Mouse (Mus musculus) E14TG2a.4 (cell line): Measurements from ENCODE around the gene Lin7c.
A peak's percentile ranks its signal among the peaks of the same experiment; 100 is the strongest.

ENCODE experiments used
- H3K27me3 ChIP-seq: 2 replicates; pipeline ENCODE4 v1.6.1; 2014; ENCODE audit warnings: low read length, control low read depth; ENCODE audit not compliant: insufficient read depth
- H3K36me3 ChIP-seq: 2 replicates; pipeline ENCODE4 v1.6.1; 2014; ENCODE audit warnings: low read length, control low read depth; ENCODE audit not compliant: insufficient read depth
- H3K4me1 ChIP-seq: replicated peaks from 2 replicates; pipeline ENCODE4 v1.6.1; 2014; ENCODE audit warnings: low read depth, low read length, control low read depth
- H3K4me3 ChIP-seq: replicated peaks from 2 replicates; pipeline ENCODE4 v1.5.1; 2014; ENCODE audit warnings: mild to moderate bottlenecking, low read length
- H3K9me3 ChIP-seq: 2 replicates; pipeline ENCODE4 v1.6.1; 2014; ENCODE audit warnings: low read length, control low read depth
- CTCF ChIP-seq: conservative IDR thresholded peaks from 2 replicates; pipeline ENCODE4 v1.5.1; 2014; ENCODE audit warnings: low read length
- NANOG ChIP-seq: IDR thresholded peaks from 2 replicates; pipeline ENCODE4 v1.6.1; 2014; ENCODE audit warnings: borderline replicate concordance, low read length, mixed read lengths
- POU5F1 ChIP-seq: IDR thresholded peaks from 2 replicates; pipeline ENCODE4 v1.6.1; 2014; ENCODE audit warnings: low read length, borderline replicate concordance

The Lin7c gene

DNA sequence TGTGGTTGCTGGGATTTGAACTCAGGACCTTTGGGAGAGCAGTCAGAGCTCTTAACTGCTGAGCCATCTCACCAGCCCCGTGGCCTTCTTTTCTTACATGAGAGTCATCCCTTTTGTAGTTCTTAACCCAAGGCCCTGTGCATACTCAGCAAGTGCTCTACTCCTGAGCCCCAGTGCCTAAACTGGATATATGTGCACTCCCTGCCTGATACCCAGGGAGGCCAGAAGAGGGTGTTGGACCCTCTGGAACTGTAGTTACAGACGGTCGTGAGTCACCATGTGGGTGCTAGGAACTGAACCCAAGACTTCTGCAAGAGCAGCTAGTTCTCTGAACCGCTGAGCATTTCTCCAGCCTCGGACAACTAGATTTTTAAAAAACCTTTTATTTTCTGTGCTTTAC is 39.7 kb downstream of the Lin7c start:
- H3K27me3 ChIP-seq, result no peaks in the 10 kb centered on the region
- peaks cover 86% of the 10 kb centered on the region for H3K4me1 ChIP-seq
- no peaks in the 10 kb centered on the region for H3K9me3 ChIP-seq
- no peak for TF ChIP-seq CTCF
- TF ChIP-seq POU5F1, result no peak
- TF ChIP-seq NANOG, result no peak
- H3K36me3 ChIP-seq, result peaks cover 59% of the 10 kb centered on the region
- no peak overlapping the region for H3K4me3 ChIP-seq

DNA sequence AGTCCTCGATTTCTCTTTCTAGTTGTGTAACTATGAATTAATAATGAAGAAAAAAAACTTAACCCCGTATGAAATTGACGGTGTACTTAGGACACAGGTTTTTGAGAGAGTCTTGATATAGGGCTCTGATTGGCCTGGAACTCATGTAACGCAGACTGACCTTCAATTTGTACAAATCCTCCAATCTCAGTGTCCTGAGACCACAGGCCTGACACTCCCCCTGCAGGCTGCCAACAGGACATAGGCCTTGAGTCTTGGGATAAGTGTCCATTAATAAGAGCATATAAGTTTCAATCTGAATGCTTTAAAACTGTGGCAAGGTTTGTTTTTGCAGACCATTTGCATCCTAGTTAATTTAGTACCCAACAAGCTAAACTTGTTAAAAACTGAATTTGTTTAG is 40.1 kb downstream of the Lin7c start:
- H3K4me3 ChIP-seq, result no peak overlapping the region
- H3K36me3 ChIP-seq, result peaks cover 57% of the 10 kb centered on the region
- TF ChIP-seq CTCF, result no peak; the same call in 1 of the 2 replicates
- TF ChIP-seq NANOG, result no peak
- no peak for TF ChIP-seq POU5F1

DNA sequence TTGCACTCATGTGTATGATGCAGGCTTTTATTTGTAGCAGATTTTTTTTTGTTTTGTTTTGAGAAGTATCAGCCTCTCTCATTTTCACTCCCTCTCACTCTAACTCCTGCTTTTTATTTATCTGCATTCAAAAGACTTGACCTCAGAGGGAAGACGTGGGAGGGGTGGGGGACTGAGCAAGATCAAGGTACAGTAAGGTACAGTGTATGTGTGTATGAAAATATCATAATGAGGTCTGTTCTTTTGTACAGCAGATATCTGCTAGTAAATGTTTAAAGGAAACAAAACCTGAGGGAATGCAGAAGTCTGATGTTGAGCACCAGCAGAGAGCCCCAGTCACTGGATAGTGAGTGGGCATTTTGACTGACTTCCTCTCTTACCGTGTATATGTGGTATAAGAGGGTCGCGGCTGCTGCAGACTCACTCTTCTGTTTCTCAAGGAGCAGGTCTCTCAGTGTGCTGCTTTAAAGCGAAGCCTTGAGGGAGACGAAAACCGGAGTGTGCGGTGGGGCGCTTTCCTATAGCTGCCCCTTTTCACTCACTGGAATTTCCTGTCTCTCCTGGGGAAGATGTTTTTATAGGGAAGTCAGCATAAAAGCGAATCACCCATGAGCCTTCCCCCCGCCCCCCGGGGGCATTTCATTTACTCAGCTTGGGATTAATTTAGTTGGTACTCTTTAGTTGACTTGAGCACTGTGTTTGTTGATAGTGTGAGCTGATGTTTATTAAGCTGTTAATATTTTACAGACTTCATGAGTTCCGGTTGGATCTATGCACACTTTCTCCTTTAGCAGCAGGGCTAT is 41.5 kb downstream of the Lin7c start:
- no peaks in the 10 kb centered on the region for H3K9me3 ChIP-seq
- peaks cover 88% of the 10 kb centered on the region for H3K4me1 ChIP-seq
- no peak overlapping the region for H3K4me3 ChIP-seq
- TF ChIP-seq CTCF (no peak), NANOG (no peak), POU5F1 (no peak)
- H3K27me3 ChIP-seq, result no peaks in the 10 kb centered on the region
- H3K36me3 ChIP-seq, result peaks cover 49% of the 10 kb centered on the region

More for the DNA sequence above, 40.1 kb downstream of the Lin7c start:
- Histone ChIP-seq H3K4me1 (peaks cover 86% of the 10 kb centered on the region), H3K9me3 (no peaks in the 10 kb centered on the region), H3K27me3 (no peaks in the 10 kb centered on the region)

DNA sequence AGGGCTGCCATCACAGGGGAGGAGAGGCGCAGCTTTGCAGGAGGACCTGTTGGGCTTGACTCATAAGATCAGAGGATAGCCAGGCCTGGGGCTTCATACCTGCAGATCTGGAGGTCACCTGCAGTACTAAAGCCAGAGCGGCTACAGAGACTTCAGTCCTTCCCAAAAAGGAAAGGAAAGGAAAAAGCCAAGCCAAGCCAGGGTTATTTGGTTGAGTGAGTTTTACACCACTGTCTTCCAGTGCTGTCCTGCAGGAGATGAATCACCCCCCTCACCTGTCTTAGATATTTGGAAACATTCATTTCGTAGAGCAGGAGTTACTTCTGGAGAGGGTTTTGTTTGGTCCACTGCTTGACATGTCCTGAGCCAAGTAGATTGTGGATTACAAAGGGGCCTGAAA is 42.5 kb downstream of the Lin7c start:
- no peak for TF ChIP-seq NANOG
- TF ChIP-seq POU5F1, result no peak
- TF ChIP-seq CTCF, result no peak
- peaks cover 84% of the 10 kb centered on the region for H3K4me1 ChIP-seq
- H3K4me3 ChIP-seq, result no peak overlapping the region
- no peaks in the 10 kb centered on the region for H3K9me3 ChIP-seq
- H3K36me3 ChIP-seq, result peaks cover 49% of the 10 kb centered on the region
- no peaks in the 10 kb centered on the region for H3K27me3 ChIP-seq

DNA sequence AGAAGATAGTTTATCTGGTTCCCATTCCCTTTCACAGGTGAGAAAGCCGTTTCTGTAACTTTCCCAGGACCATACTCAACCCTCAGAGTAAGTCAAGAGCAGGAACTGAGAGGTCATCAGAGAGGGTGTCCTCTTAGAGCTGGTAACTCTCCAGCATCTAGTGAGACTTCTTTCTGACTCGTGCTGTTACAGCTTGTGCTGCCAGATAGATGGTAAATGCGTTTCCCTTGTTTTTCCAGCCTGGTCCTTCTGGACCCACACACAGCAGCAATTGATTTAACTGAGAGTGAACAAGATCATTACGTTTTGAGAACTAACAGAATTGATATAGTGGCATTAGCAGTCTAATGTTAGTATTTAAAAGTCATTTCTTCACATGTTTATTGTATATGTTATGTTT is 43.4 kb downstream of the Lin7c start:
- Histone ChIP-seq H3K4me1 (peaks cover 77% of the 10 kb centered on the region), H3K27me3 (no peaks in the 10 kb centered on the region), H3K9me3 (no peaks in the 10 kb centered on the region), H3K36me3 (peaks cover 43% of the 10 kb centered on the region), H3K4me3 (no peak overlapping the region)
- TF ChIP-seq NANOG (no peak), POU5F1 (no peak), CTCF (no peak)

DNA sequence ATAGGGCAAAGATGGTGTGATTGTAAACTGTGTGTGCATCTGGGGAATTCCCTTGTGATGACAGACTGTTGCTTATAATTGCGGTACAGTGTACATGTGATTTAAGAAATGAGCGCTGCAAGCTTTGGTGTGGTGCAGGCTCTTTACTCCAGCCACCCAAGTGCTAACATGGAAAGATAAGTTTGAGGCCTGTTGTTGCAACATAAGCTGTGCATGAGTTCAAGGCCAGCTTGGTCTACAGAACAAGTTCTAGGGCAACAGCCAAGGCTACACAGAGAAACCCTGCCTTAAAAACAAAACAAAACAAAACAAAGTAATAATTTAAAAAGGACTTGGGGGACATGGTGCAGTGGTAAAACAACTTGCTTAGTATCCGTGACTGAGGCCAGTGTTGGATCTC is 44.5 kb downstream of the Lin7c start:
- Histone ChIP-seq H3K36me3 (peaks cover 39% of the 10 kb centered on the region), H3K4me3 (no peak overlapping the region), H3K9me3 (no peaks in the 10 kb centered on the region), H3K4me1 (peaks cover 77% of the 10 kb centered on the region), H3K27me3 (no peaks in the 10 kb centered on the region)
- no peak for TF ChIP-seq NANOG
- no peak for TF ChIP-seq POU5F1
- no peak for TF ChIP-seq CTCF

DNA sequence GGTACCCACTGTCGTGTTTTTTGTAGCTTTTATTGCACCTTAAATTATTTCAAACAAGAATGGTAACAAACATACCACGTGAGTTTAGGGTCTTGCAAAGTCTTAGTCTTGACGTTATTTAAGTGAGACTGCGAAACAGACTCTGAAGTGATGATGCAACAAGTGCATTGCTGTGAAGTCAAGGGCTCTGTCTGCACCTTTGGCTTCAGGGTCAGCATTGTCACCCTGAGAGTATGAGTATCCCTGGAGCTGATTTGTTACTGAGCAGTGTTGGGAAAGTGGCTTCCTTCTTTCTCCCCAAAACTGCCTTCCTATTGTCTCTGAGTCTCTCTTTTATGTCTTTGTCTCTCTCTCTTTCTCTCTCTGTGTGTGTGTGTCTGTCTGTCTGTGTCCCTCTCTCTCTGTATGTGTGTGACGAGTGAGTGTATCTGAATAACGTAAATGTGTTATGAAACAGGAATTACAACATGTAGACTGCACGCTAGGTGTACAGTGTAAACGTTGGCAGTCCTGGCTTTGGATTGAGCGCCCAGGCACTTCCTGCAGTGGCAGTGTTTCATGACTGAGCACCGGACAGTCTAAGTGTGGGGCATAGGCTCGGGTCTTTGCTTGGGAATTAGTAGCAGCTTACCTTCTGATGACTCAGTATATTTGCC is 45.2 kb downstream of the Lin7c start:
- H3K27me3 ChIP-seq, result no peaks in the 10 kb centered on the region

DNA sequence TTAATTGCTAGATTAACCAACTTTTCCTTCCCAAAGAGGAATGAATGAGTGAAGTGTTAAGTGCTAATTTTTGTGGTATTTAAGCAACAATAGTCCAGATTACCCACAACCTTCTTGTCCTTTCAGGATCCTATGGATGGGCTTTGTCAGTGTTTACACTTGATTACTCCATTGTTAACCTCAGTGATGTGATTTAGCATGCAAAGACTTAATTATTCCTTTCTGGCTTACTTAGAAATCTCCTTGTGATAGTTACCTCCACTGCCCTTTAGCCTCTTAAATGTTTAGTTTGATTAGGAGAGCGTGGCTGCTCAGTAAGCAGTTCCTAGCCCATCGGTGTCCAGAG is 45.7 kb downstream of the Lin7c start:
- TF ChIP-seq POU5F1 (no peak), NANOG (peak; percentile 93), CTCF (no peak)
- Histone ChIP-seq H3K4me3 (no peak overlapping the region), H3K27me3 (no peaks in the 10 kb centered on the region), H3K9me3 (no peaks in the 10 kb centered on the region), H3K4me1 (peaks cover 72% of the 10 kb centered on the region), H3K36me3 (peaks cover 39% of the 10 kb centered on the region)

More for the DNA sequence above, 45.2 kb downstream of the Lin7c start:
- TF ChIP-seq CTCF, result no peak
- TF ChIP-seq POU5F1, result no peak
- no peak for TF ChIP-seq NANOG
- H3K36me3 ChIP-seq, result peaks cover 39% of the 10 kb centered on the region
- peaks cover 73% of the 10 kb centered on the region for H3K4me1 ChIP-seq
- no peak overlapping the region for H3K4me3 ChIP-seq
- no peaks in the 10 kb centered on the region for H3K9me3 ChIP-seq
